Mouse (Mus musculus): ENCODE results near the gene Ccdc62. TPM values are rescaled to one million over a fixed set of nuclear protein-coding genes. Genes with fewer than 3 reads are reported as not detected.

The Ccdc62 gene
- total RNA-seq, 2 experiments from 2014 or later: 1.1 to 1.6 TPM

GRCm38 (mm10) chr5:123933556-123933955, 3.1 kb downstream of the Ccdc62 start:
- intact Hi-C loops (cut with DNase I): no loop called here
- DNase-seq: no peak

- no peak for DNase-seq
- intact Hi-C loops (cut with DNase I): no loop called here
Measured at GRCm38 (mm10) chr5:123933957-123934591, 3.6 kb downstream of the Ccdc62 start.

- no peak for DNase-seq
- intact Hi-C loops (cut with DNase I): no loop called here
Measured at GRCm38 (mm10) chr5:123935931-123936330, 5.5 kb downstream of the Ccdc62 start.

GRCm38 (mm10) chr5:123938479-123938878, 8.0 kb downstream of the Ccdc62 start:
- intact Hi-C loops (cut with DNase I): no loop called here
- no peak for DNase-seq

- intact Hi-C loops (cut with DNase I): no loop called here
- DNase-seq: no peak
Measured at GRCm38 (mm10) chr5:123946546-123946945, 16.1 kb downstream of the Ccdc62 start.

DNA sequence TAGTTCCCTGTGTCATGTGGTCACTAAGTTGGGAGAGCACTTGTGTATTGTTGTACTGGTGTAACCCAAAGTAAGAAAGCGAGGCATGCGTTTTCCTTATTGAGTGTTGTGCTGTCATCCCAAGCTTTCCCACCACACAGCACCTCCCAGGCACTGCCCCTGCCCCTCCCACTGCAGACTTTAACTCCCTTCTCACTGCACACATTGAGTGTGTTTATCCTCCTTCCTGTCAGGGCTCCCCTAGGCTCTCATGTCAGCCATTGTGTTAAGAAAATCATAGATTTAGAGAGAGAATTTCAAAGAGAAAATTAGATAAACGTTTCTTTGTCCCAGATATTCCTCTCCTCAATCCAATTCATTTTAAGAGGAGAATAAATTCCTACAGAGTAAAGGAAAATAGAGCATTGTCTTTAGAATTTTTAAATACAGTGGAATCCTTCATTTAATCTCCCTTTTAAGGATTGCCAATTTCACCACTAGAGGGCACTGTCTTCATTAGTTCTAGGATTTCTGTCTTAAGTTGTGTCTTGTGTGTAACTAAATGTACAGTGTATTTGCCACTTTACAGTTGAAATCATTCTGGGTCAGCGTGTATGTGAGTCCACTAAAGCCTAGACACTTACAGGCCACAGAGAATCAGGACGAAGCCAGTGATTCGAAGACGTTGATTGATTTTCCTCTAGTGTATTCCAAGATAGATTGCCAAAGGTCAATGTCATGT, 16.7 kb downstream of the Ccdc62 start:
- DNase-seq: no peak

GRCm38 (mm10) chr5:123952365-123953045, 22.0 kb downstream of the Ccdc62 start:
- intact Hi-C loops (cut with DNase I): no loop called here
- no peak for DNase-seq

More for the DNA sequence above, 16.7 kb downstream of the Ccdc62 start:
- intact Hi-C loops (cut with DNase I): loop anchor here (1.0 kb wide), 1 partner anchor 46 kb away; no protein-coding TSS in a partner anchor

DNA sequence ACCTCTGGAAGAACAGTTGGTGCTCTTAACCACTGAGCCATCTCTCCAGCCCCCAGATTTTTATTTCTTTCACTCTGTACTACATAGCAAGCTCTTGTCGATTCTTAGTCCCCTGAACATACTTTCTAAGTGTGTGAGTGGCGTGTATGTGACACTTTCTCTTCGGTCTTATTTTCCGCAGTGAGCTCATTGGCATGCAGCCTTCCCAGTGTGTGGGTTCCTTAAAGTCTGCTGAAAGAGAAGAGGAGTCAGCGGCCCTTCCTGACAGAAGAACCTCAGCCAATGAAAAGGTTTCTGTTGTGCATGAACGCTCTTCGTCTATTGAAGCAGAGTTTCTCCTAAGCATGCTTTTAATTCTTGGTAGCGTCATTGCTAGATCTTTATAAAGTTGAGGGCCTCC, 26.7 kb downstream of the Ccdc62 start:
- DNase-seq: no peak
- intact Hi-C loops (cut with DNase I): no loop called here

DNA sequence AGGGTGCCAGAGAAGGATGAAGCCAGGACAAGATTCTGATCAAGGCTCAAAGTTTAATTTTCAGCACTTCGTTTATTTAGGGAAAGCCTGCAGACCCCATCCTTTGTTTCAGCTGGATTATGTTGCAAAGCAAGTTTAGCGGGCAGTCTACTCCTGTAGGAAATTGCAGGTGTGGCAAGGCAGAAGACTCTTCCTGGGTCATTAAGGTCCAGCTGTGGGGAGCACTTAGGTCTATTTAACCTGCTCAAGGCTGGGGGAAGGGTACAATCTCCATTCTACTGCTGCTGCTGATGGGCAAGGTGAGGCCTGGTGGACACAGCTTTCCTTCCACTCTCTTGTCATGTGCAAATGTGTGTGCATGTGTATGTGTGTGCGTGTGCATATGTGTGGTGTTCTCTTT, 28.5 kb downstream of the Ccdc62 start:
- intact Hi-C loops (cut with DNase I): no loop called here
- no peak for DNase-seq

GRCm38 (mm10) chr5:123960129-123960528, 29.6 kb downstream of the Ccdc62 start:
- intact Hi-C loops (cut with DNase I): no loop called here
- DNase-seq: no peak

DNA sequence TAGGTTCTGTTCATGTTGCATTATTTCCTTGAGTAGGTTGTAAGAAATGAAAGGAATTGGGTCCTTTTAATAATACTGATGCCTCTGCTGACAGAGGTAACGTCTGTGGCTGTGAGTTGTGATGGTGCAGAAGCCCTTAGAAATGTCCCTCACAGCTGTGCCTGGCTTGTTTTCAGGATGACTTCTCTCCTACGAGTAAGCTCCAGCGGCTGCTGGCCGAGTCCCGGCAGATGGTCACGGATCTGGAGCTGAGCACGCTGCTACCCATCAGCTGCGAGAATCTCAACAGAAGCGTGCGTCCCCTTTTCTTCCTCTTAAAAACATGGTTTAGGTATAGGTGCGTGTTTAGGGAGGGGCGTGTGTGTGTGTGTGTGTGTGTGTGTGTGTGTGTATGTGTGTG, 30.6 kb downstream of the Ccdc62 start:
- intact Hi-C loops (cut with DNase I): no loop called here
- DNase-seq: no peak

DNA sequence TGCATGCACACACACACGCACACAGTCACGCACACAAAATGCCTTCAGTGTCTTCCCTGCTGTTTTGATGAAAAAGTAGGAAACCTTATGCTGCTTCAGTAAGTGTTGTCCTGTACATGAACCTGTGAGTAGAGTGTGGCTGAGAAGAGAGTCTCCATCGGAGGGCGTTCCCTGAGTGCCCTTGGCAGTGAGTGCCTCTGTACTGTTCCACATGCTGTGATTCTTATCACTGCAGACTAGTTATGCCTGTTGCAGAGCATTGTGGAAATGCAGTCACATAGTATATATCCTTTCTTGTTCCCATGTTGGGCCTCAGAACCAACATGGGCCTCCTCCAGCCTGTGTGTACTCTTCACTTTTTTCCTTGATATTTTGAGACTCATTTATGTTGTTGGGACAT, 33.7 kb downstream of the Ccdc62 start:
- intact Hi-C loops (cut with DNase I): no loop called here
- DNase-seq: no peak

DNA sequence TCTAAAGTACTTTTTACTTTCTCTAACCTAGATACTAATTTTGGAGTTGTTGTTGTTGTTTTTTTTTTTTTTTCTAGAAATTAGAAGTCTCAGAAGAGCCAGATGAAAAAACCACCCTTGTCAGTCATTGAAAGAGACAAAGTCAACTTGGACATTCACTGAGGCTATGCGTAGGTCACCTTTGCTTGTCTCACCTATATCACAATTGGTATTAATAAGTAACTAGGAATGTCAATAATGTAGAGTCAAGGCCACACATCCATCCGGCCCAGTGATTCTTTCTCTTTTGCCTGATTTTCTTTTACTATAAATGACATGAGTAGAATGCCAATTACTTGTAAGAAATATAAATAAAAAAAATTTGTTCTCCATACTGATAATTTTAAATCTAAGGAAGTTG, 36.3 kb downstream of the Ccdc62 start:
- no peak for DNase-seq
- intact Hi-C loops (cut with DNase I): no loop called here

DNA sequence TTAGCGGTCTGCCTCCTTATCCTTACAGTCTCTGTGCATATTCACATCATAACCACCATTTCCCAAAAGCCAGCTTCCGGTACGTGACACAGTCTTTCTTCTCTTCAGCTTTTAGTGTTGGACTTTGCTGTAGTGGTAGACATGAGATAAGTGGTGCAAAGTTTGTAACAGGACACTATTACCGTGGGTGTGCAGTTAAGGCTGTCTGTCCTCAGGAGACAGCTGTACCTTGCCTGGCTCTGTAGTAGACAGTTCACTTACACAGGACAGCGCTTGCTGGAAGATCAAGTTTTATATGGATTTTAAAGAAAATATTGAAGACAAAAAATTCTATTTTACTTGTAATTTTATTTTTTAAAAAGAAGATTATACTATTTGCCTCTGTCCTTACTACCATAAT, 38.0 kb downstream of the Ccdc62 start:
- intact Hi-C loops (cut with DNase I): no loop called here

DNA sequence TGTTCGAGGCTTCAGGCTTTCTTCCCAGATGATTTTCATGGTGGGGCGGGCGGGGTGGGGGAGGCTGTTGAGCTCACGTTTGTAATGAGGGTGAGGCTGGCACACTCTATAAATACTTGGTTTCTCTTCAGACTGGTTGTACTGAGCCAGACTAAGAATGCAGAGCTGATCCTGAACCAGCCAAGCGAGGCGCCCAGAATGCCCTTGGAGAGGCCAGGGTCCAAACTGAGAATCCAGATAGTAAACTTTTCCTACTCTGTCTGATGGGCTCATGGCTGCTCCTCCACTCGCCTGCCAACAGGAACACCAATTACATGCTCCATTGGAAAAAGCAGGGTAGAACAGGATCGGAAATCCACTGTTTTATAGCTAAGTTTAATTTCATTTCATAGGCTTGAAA, 38.7 kb downstream of the Ccdc62 start:
- intact Hi-C loops (cut with DNase I): no loop called here
- DNase-seq: no peak

More for the DNA sequence above, 38.0 kb downstream of the Ccdc62 start:
- DNase-seq: no peak

- DNase-seq: no peak
- intact Hi-C loops (cut with DNase I): no loop called here
Measured at GRCm38 (mm10) chr5:123970576-123970975, 40.1 kb downstream of the Ccdc62 start.

DNA sequence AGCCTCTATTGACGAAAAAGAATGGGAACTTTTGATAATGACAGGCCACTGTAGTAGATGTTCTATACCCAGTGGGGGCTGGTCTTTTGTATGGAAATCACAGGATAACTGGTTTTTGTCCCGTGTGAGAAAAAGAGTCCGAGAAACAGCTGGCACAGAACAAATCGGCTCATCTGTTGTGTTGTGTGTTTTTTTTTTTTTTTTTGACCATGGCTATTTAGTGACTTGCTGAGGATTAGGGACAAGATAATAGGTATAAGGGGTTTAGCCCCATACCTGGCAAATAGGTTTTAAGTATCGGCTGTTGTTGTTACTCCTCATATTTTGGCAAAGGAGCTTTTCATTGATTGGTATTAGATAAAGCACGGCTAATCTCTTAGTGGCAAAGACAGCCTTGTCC, 42.0 kb downstream of the Ccdc62 start:
- DNase-seq: no peak
- intact Hi-C loops (cut with DNase I): no loop called here

DNA sequence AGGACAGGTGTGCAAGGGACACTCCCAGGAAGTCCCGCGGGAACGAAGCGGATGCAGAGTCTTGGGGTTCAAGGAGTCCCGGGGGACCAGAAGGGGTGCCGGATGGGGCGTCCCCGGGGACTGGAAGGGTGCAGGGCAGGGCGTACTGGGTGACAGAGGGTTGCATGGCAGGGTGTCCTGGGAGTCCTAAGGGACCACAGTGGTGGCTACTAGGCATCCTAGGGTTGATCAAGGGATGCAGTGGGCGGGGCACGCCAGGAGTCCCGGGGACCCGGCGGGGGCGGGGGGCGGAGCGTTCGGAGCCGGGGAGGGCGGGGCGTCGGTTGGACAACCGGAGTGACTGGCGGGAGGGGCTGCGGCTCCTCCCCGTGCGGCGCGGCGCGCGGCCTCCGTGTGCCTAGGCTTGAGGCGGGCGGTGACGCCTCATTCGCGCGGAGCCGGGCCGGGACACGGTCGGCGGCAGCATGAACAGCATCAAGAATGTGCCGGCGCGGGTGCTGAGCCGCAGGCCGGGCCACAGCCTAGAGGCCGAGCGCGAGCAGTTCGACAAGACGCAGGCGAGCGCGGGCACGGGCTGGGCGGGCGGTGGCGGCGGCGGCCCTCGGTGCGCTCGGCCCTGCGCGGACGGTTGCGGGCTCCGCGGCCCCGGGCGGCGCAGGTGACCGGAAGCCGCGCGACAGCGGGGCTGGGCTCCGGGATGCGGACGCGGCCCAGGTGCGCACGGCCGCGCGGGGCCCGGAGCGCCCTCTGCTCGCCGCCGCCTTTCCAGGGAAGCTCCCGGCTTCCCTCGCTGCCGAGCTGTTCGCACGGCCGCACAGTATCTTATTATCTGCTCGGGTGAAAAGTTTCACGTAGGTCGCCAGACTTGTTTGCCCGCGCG, 43.1 kb downstream of the Ccdc62 start, which contains the start of gene Hip1r:
Gene Hip1r, plus strand, starts transcription at position 330 of the 880 bp plus-strand sequence.
- peak; percentile 57 to 73 for DNase-seq
- intact Hi-C loops (cut with DNase I): no loop called here

GRCm38 (mm10) chr5:123974179-123974485, 43.7 kb downstream of the Ccdc62 start:
- DNase-seq: no peak
- intact Hi-C loops (cut with DNase I): no loop called here

DNA sequence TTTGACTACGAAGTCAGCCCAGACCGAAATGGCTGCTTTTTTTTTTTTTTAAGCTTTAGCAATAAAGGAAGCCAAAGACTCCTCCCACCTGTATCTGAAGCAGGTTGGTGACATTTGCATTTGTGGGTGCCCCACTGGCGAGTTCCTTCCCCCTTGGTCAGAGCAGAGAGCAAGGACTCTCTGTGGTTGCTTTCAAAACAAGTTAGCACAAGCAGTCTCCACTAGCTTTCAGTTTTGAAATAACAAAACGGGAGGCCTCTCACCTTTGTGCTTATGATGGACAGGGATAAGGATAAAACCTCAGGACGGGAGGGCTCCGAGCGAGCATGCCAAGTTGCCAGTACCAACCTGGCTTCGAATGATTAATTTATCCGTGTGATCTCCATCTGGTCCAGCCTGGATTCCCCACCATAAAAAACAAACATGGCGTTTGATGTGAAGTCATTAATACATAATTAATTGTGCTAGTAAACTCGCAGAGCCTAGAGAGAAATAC, 44.2 kb downstream of the Ccdc62 start:
- intact Hi-C loops (cut with DNase I): no loop called here

More for the DNA sequence above, 44.2 kb downstream of the Ccdc62 start:
- no peak for DNase-seq

All from gastrocnemius, postnatal 36 days (tissue).